Mouse (Mus musculus) left cerebral cortex, adult 11 months (tissue): Measurements from ENCODE around the gene Tmem216.

ENCODE experiments used
- DNase-seq: peaks from one replicate; pipeline ENCODE4 v3.0.0; 2022; ENCODE audit warnings: low spot score

The Tmem216 gene

DNA sequence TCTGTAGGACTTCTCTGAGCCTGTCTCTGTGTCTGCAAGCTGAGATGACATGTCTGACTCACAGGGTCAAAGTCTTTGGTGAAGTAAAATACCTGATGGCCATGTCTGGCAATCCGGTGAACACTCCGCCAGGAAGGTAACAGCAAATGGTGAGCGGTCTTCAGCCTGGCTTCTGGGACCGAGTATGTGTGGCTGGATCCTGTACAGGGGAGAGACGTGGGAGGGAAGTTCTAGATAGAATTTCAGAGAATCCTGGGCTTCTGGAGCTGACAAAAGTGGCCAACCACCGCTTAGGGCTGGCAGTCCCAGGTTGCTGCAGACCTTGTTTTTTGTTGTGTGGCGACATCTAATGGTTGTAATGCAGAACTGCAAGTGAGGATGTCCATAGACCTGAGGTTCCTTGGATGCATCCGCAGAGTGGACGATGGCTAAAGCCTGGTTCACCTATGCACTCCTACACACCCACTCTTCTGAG, 69.7 kb downstream of the Tmem216 start:
- DNase-seq: peak; percentile 42
